ENCODE assay signal across 9 mouse cellular contexts in the genomic region with DNA sequence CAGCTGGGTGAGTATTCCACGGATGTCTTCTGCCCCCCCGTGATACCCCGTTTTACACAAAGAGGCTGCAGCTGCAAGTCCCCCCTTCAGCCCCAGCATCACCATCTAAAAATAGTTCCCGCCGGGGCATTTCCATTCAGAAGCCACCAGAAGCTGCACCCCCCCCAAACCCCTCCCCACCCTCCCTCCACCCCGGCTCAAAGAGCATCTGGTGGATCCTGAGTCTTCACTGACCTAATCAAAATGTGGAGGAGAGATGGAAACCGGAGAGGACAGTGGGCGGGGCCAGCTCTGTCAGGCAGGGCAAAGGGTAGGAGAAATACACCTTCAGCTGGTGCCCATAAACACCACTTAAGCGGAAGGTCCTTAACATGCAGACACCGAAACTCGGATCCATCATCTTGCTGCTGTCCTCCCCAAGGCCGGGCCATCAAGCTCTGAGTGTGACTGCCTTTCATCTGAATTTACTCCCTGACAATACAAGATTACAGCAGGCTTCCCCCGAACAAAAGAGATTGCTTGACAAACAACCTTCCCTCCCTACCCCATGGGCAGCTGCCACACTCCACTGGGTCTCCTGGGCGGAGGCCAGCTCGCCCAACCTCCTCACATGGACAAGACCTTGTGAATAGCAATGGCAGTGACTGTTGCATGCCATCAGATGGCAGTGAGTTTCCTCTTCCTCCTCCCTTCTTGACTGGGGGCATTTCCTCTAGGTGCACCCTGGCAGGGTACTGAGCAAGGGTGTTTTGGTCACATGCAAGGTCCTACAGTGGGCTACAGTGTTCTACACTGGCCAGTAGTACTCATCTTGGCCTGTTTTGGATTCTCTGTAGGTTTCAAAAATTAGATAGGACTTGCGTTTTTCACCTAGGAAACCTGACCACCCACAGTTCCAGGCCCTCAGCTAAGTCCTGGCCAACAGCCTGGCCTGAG. TPM values are rescaled to one million over a fixed set of nuclear protein-coding genes. Genes with fewer than 3 reads are reported as not detected.
DNase-seq lines count a peak whose midpoint lies in the region; ATAC-seq lines count a peak whose summit lies in the region.
"Had no signal": no experiment of that assay in that cellular context is flagged by ENCODE, and none has a peak within 500 bp of the region (broad histone marks: within the 10 kb centered on the region; RNA-seq: fewer than 3 reads in every experiment).

No protein-coding gene starts in this region.

- 0 out of 2 replicates have a peak, but pooled peaks cover 2% of the 10 kb centered on the region for H3K27me3 ChIP-seq in heart, embryonic 16.5 days (ENCODE audit: control insufficient read depth, insufficient read depth, low read length)
- peaks cover 22% of the 10 kb centered on the region; the same call in 1 of the 2 replicates for H3K27me3 ChIP-seq in hindbrain, embryonic 10.5 days (ENCODE audit: insufficient read depth, poor library complexity, severe bottlenecking)
- H3K27me3 ChIP-seq in liver, embryonic 12.5 days (replicated peaks) = no peaks in the 10 kb centered on the region; the same call in 1 of the 2 replicates

- no peak overlapping the region for H3K27ac ChIP-seq in heart, embryonic 16.5 days (ENCODE audit: low read length)
- H3K27ac ChIP-seq in hindbrain, embryonic 10.5 days = peak overlapping the region; percentile 23; the same call in 1 of the 2 replicates
- H3K27ac ChIP-seq in liver, embryonic 12.5 days = no peak overlapping the region

- peak overlapping the region; percentile 13; the same call in 1 of the 2 replicates for H3K4me2 ChIP-seq in heart, embryonic 16.5 days (ENCODE audit: low read depth, low read length)
- no peak overlapping the region for H3K4me2 ChIP-seq in liver, embryonic 12.5 days

- H3K9me3 ChIP-seq in heart, embryonic 16.5 days (replicated peaks; ENCODE audit: control insufficient read depth, low read length) = no peaks in the 10 kb centered on the region
- no peaks in the 10 kb centered on the region for H3K9me3 ChIP-seq in hindbrain, embryonic 10.5 days
- no peaks in the 10 kb centered on the region for H3K9me3 ChIP-seq in liver, embryonic 12.5 days (replicated peaks)

- intact Hi-C loops in heart, postnatal 36 days (cut with DNase I) = no loop called here
- intact Hi-C loops in gastrocnemius, postnatal 14 days (cut with DNase I; ENCODE audit: low total_unique reads) = no loop called here

- no peak for DNase-seq in heart, postnatal 36 days
- DNase-seq in hindbrain, embryonic 10.5 days (ENCODE audit: low spot score) = peak; percentile 38
- DNase-seq in kidney, postnatal 36 days = peak; percentile 80 to 87
- peak; percentile 50 for DNase-seq in ovary, postnatal 14 days (ENCODE audit: low spot score)
- no peak for DNase-seq in spleen, postnatal 10 days (ENCODE audit: low spot score in 2 of 2)
- DNase-seq in gastrocnemius, postnatal 14 days = no peak
- DNase-seq: lung, adult 2 months had no signal

- H3K36me3 ChIP-seq in heart, embryonic 16.5 days (ENCODE audit: control insufficient read depth, insufficient read depth) = no peaks in the 10 kb centered on the region
- no peaks in the 10 kb centered on the region for H3K36me3 ChIP-seq in hindbrain, embryonic 10.5 days
- H3K36me3 ChIP-seq in liver, embryonic 12.5 days = no peaks in the 10 kb centered on the region

- 46% methylated on average over 16 of the region's 16 CpGs for WGBS in heart, embryonic 16.5 days
- WGBS in hindbrain, embryonic 10.5 days = 28% methylated on average over 16 of the region's 16 CpGs
- WGBS in liver, embryonic 12.5 days (ENCODE audit: insufficient replicate concordance) = 49% methylated on average over 16 of the region's 16 CpGs

- H3K4me3 ChIP-seq in heart, embryonic 16.5 days (ENCODE audit: low read length) = no peak overlapping the region
- H3K4me3 ChIP-seq in hindbrain, embryonic 10.5 days = peak overlapping the region; percentile 13; the same call in 1 of the 2 replicates
- no peak overlapping the region for H3K4me3 ChIP-seq in liver, embryonic 12.5 days

- ATAC-seq in heart, embryonic 16.5 days (replicated peaks; ENCODE audit: extremely low read depth, insufficient read depth, low FRiP score) = no peak
- ATAC-seq in liver, embryonic 12.5 days = no peak

- no peak overlapping the region for H3K9ac ChIP-seq in heart, embryonic 16.5 days (ENCODE audit: low read length)
- no peak overlapping the region for H3K9ac ChIP-seq in liver, embryonic 12.5 days

- peaks cover 5% of the 10 kb centered on the region for H3K4me1 ChIP-seq in heart, embryonic 16.5 days (ENCODE audit: control insufficient read depth, insufficient read depth, low read length)
- peaks cover 19% of the 10 kb centered on the region for H3K4me1 ChIP-seq in hindbrain, embryonic 10.5 days (replicated peaks)
- no peaks in the 10 kb centered on the region for H3K4me1 ChIP-seq in liver, embryonic 12.5 days

RNA-seq across cellular contexts. Expression of gene Otos, which starts 32.3 kb away (rescaled TPM):
- 0.24 and 0.47 TPM in 2 replicates for polyA plus RNA-seq in heart, embryonic 16.5 days (2015; fragmentation: Nextera tagmentation; extraction: Ambion mirVana)
- total RNA-seq in heart, postnatal 36 days (2021) = not detected
- polyA plus RNA-seq in hindbrain, embryonic 10.5 days (2016; fragmentation: Nextera tagmentation; extraction: Ambion mirVana) = 0.07 TPM in 1 of 2 replicates, not detected in the other
- 0.15 and 0.23 TPM in 2 replicates for polyA plus RNA-seq in liver, embryonic 12.5 days (2016; fragmentation: Nextera tagmentation; extraction: Ambion mirVana)
- under 1 TPM; 0.33 to 0.64 TPM for total RNA-seq in gastrocnemius, postnatal 14 days (2021)
- polyA plus RNA-seq: lung, adult 2 months had no signal

RNA-seq across cellular contexts. Expression of gene Cops9, which starts 39.2 kb away (rescaled TPM):
- 342 and 383 TPM in 2 replicates for polyA plus RNA-seq in heart, embryonic 16.5 days (2015; fragmentation: Nextera tagmentation; extraction: Ambion mirVana)
- 100 to 1,000 TPM; 219 to 225 TPM for total RNA-seq in heart, postnatal 36 days (2021)
- polyA plus RNA-seq in hindbrain, embryonic 10.5 days (2016; fragmentation: Nextera tagmentation; extraction: Ambion mirVana) = 391 and 433 TPM in 2 replicates
- 216 and 232 TPM in 2 replicates for polyA plus RNA-seq in liver, embryonic 12.5 days (2016; fragmentation: Nextera tagmentation; extraction: Ambion mirVana)
- total RNA-seq in gastrocnemius, postnatal 14 days (2021) = 100 to 1,000 TPM; 213 to 227 TPM

Comparison
In these comparisons a context has a peak if more than half of its experiments do, and no peak if none do; other contexts are left out.
1. DNase-seq: peak in hindbrain, embryonic 10.5 days (single experiment), kidney, postnatal 36 days (2 of 2) and ovary, postnatal 14 days (single experiment); none in heart, postnatal 36 days (0 of 2), spleen, postnatal 10 days (0 of 2) and gastrocnemius, postnatal 14 days (single experiment).